Mouse (Mus musculus) CH12.LX (cell line): Measurements from ENCODE around the gene Btbd8.

Experiments
- POLR2A ChIP-seq: IDR thresholded peaks from 2 replicates; pipeline ENCODE4 v1.6.1; 2011; ENCODE audit warnings: low read depth, mild to moderate bottlenecking, improper control_type of control experiment, low read length
- SIN3A ChIP-seq: IDR thresholded peaks from 2 replicates; pipeline ENCODE4 v1.6.1; 2012; ENCODE audit warnings: low read length, improper control_type of control experiment, inconsistent platforms

DNA sequence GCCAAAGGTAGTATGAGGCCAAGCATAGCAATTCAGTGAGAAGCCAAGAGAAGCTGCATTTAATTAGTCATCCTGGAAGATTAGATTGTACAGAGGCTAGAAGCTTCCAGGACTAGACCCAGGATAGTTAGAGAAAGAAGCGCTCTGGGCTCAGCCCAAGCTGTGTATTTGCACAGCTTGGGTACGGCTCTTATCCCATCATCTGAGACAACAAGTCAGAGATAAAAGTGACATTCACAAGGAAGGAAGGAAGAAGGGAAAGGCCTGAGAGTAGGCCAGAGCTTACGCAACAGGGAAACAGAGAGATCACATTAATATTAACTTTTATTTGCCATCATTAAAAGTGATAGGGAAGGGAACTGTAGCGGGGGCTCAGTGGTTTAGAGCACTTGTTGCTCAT, 10.2 kb downstream of the Btbd8 start:
- TF ChIP-seq POLR2A = no peak
- no peak for TF ChIP-seq SIN3A
